Mouse (Mus musculus) small intestine, adult 2 months (tissue): ENCODE measurements around the gene Cpsf3.
A peak's percentile ranks its signal among the peaks of the same experiment; 100 is the strongest.

Source experiments
- CTCF ChIP-seq: fragments of 200-500 bp; IDR thresholded peaks from 2 replicates; pipeline ENCODE4 v1.5.1; 2012; ENCODE audit warnings: low read depth, mild to moderate bottlenecking, control low read depth, inconsistent platforms, low read length, moderate library complexity, mixed read lengths; ENCODE audit not compliant: insufficient replicate concordance, insufficient read length; ENCODE audit errors: extremely low read depth
- POLR2A ChIP-seq: fragments of 200-500 bp; IDR thresholded peaks from 2 replicates; pipeline ENCODE4 v1.6.1; 2012; ENCODE audit warnings: low read depth, mild to moderate bottlenecking, control low read depth, inconsistent platforms, low read length, moderate library complexity

- no peak for TF ChIP-seq POLR2A
- peak; percentile 61; the same call in 1 of the 2 replicates for TF ChIP-seq CTCF
These were observed 24.5 kb upstream of the Cpsf3 start for GRCm38 (mm10) chr12:21260494-21261256.
